8 mouse cellular contexts compared by ENCODE assay signal in the genomic region with DNA sequence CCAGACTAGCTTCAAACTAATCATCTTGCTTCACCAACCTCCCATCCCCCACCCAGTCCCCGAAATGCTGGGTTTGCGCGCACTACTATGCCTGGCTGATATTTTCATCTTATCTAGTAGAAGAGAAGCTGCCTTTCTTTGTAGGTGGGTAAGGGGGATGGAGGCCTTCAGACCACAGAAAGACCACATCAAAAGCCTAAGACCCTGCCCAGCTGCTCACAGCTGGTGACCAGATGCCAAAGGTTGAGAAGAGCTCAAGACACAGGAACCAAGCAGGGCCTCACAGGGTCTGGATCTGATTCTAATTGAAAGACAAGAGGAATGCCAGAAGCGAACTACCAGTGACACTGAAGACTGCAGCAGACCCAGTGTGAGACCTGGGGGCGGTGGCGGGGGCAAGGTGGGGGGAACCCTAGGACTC. TPM values are rescaled to one million over a fixed set of nuclear protein-coding genes. Genes with fewer than 3 reads are reported as not detected.
DNase-seq lines count a peak whose midpoint lies in the region; ATAC-seq and TF ChIP-seq lines count a peak whose summit lies in the region.

No protein-coding gene starts in this region.

- TF ChIP-seq POLR2A in myocyte (IDR thresholded peaks at IDR 0.05; ENCODE audit: insufficient read length, low read depth): no peak

- H3K27me3 ChIP-seq in intestine, embryonic 15.5 days (replicated peaks): no peaks in the 10 kb centered on the region
- no peaks in the 10 kb centered on the region for H3K27me3 ChIP-seq in myocyte (ENCODE audit: control insufficient read depth, insufficient read depth, insufficient read length)

- 46% methylated on average over 6 of the region's 6 CpGs for WGBS in intestine, embryonic 15.5 days

- peak overlapping the region; percentile 71 for H3K9ac ChIP-seq in intestine, embryonic 15.5 days

- peaks cover 14% of the 10 kb centered on the region for H3K4me1 ChIP-seq in intestine, embryonic 15.5 days (replicated peaks)

- peak overlapping the region; percentile 72 for H3ac ChIP-seq in myocyte (ENCODE audit: control insufficient read depth, insufficient read length)

- H3K36me3 ChIP-seq in intestine, embryonic 15.5 days: no peaks in the 10 kb centered on the region
- H3K36me3 ChIP-seq in myocyte (ENCODE audit: control insufficient read depth, insufficient read depth): no peaks in the 10 kb centered on the region

- no peak for ATAC-seq in CD4-positive, CD25-positive, alpha-beta regulatory T cell, adult 4 months
- ATAC-seq in intestine, embryonic 15.5 days: no peak

- H3K4me2 ChIP-seq in intestine, embryonic 15.5 days (replicated peaks): peak overlapping the region; percentile 82
- peak overlapping the region; percentile 91 for H3K4me2 ChIP-seq in myocyte (ENCODE audit: low read depth)

- peak overlapping the region; percentile 59 for H3K4me3 ChIP-seq in intestine, embryonic 15.5 days (replicated peaks)
- H3K4me3 ChIP-seq in myocyte: peak overlapping the region; percentile 43

- DNase-seq in CD4-positive, CD25-positive, alpha-beta regulatory T cell, adult 2 months (ENCODE audit: low read depth, low spot score): peak; percentile 29
- peak; percentile 42 for DNase-seq in retina, embryonic 14.5 days (ENCODE audit: low spot score)
- DNase-seq in retina, postnatal 1 day: no peak
- DNase-seq in urinary bladder, postnatal 14 days (ENCODE audit: low spot score): no peak
- no peak for DNase-seq in layer of hippocampus, adult 9-11 months

- no peaks in the 10 kb centered on the region for H3K9me3 ChIP-seq in intestine, embryonic 15.5 days

- peak overlapping the region; percentile 92 for H3K27ac ChIP-seq in intestine, embryonic 15.5 days

- H3K79me2 ChIP-seq in myocyte (ENCODE audit: control insufficient read depth, insufficient read depth): no peaks in the 10 kb centered on the region

TF ChIP-seq in myocyte, 11 proteins besides CTCF, POLR2A, EP300 and RAD21:
- TF ChIP-seq POLR2AphosphoS2 (IDR thresholded peaks at IDR 0.05; ENCODE audit: insufficient read length, low read depth): no peak
- no peak for TF ChIP-seq SRF (IDR thresholded peaks at IDR 0.05; ENCODE audit: control insufficient read depth, insufficient read length, low read depth)
- TF ChIP-seq REST (IDR thresholded peaks at IDR 0.05; ENCODE audit: insufficient read depth, insufficient read length): no peak

RNA-seq across cellular contexts. Expression of a gene that starts 1.0 kb away (rescaled TPM):
- polyA plus RNA-seq in CD4-positive, CD25-positive, alpha-beta regulatory T cell, adult 4 months (2017; shearing (Covaris generic)): 10 to 100 TPM; 13.5 to 18.4 TPM
- 12.1 and 13.1 TPM in 2 replicates for polyA plus RNA-seq in intestine, embryonic 15.5 days (2015; fragmentation: Nextera tagmentation; extraction: Ambion mirVana)
- polyA plus RNA-seq in myocyte (2012; fragmentation: generic; extraction: Trizol): 6.6 TPM

RNA-seq across cellular contexts. Expression of a gene that starts 14.7 kb away (rescaled TPM):
- 1 to 10 TPM in 1 of 2 experiments, under 1 TPM in 1; 0.85 to 2.8 TPM for polyA plus RNA-seq in CD4-positive, CD25-positive, alpha-beta regulatory T cell, adult 4 months (2017; shearing (Covaris generic))
- polyA plus RNA-seq in intestine, embryonic 15.5 days (2015; fragmentation: Nextera tagmentation; extraction: Ambion mirVana): 107 and 118 TPM in 2 replicates
- 278 TPM for polyA plus RNA-seq in myocyte (2012; fragmentation: generic; extraction: Trizol)

RNA-seq across cellular contexts. Expression of a gene that starts 16.1 kb away (rescaled TPM):
- polyA plus RNA-seq in CD4-positive, CD25-positive, alpha-beta regulatory T cell, adult 4 months (2017; shearing (Covaris generic)): 10 to 100 TPM; 25.3 to 28.0 TPM
- polyA plus RNA-seq in intestine, embryonic 15.5 days (2015; fragmentation: Nextera tagmentation; extraction: Ambion mirVana): 21.6 and 23.9 TPM in 2 replicates
- polyA plus RNA-seq in myocyte (2012; fragmentation: generic; extraction: Trizol): 43.6 TPM

RNA-seq across cellular contexts. Expression of a gene that starts 45.8 kb away (rescaled TPM):
- 10 to 100 TPM; 21.7 to 39.5 TPM for polyA plus RNA-seq in CD4-positive, CD25-positive, alpha-beta regulatory T cell, adult 4 months (2017; shearing (Covaris generic))
- polyA plus RNA-seq in intestine, embryonic 15.5 days (2015; fragmentation: Nextera tagmentation; extraction: Ambion mirVana): 5.8 and 6.0 TPM in 2 replicates
- 9.1 TPM for polyA plus RNA-seq in myocyte (2012; fragmentation: generic; extraction: Trizol)

RNA-seq across cellular contexts. Expression of a gene that starts 54.8 kb away (rescaled TPM):
- 1 to 10 TPM; 5.2 to 5.6 TPM for polyA plus RNA-seq in CD4-positive, CD25-positive, alpha-beta regulatory T cell, adult 4 months (2017; shearing (Covaris generic))
- 3.6 and 4.2 TPM in 2 replicates for polyA plus RNA-seq in intestine, embryonic 15.5 days (2015; fragmentation: Nextera tagmentation; extraction: Ambion mirVana)
- polyA plus RNA-seq in myocyte (2012; fragmentation: generic; extraction: Trizol): 35.0 TPM

Comparison
In these comparisons a context has a peak if more than half of its experiments do, and no peak if none do; other contexts are left out.
1. DNase-seq: peak in CD4-positive, CD25-positive, alpha-beta regulatory T cell, adult 2 months (single experiment) and retina, embryonic 14.5 days (single experiment); none in retina, postnatal 1 day (single experiment), urinary bladder, postnatal 14 days (single experiment) and layer of hippocampus, adult 9-11 months (single experiment).
2. RNA of a gene that starts 14.7 kb away (polyA plus RNA-seq): 278 TPM in myocyte (single experiment) and 107 to 118 TPM in intestine, embryonic 15.5 days; 0.85 to 2.8 TPM in CD4-positive, CD25-positive, alpha-beta regulatory T cell, adult 4 months; every median in the first group is over 10 times any median in the second.